Mouse (Mus musculus) adrenal gland, postnatal 14 days (tissue): ENCODE data around the gene Asb6. TPM values are rescaled to one million over a fixed set of nuclear protein-coding genes. Genes with fewer than 3 reads are reported as not detected.
A peak's percentile ranks its signal among the peaks of the same experiment; 100 is the strongest.

Experiments
- DNase-seq: peaks from one replicate; pipeline ENCODE4 v3.0.0; 2021; ENCODE audit warnings: mixed read lengths
- long read RNA-seq, 2 experiments: library from polyadenylated mRNA; stranded (forward); transcript quantifications; one replicate each; pipeline ENCODE4 v2.0.0; 2021
- total RNA-seq: library from RNA; stranded (reverse); gene quantifications from 2 replicates; pipeline ENCODE4 v1.2.3, GENCODE M21; 2021

The Asb6 gene
- total RNA-seq = 22.3 and 25.8 TPM in 2 replicates
- long read RNA-seq, experiment 1, full-length matches to known transcripts = 38 of 52 reads
- long read RNA-seq, experiment 1, partial matches to known transcripts = 6 of 52 reads
- long read RNA-seq, experiment 1, other reads (novel, unspliced or antisense) = 8 of 52 reads
- long read RNA-seq, experiment 2, full-length matches to known transcripts = 31 of 42 reads
- long read RNA-seq, experiment 2, partial matches to known transcripts = 5 of 42 reads
- long read RNA-seq, experiment 2, other reads (novel, unspliced or antisense) = 6 of 42 reads

DNA sequence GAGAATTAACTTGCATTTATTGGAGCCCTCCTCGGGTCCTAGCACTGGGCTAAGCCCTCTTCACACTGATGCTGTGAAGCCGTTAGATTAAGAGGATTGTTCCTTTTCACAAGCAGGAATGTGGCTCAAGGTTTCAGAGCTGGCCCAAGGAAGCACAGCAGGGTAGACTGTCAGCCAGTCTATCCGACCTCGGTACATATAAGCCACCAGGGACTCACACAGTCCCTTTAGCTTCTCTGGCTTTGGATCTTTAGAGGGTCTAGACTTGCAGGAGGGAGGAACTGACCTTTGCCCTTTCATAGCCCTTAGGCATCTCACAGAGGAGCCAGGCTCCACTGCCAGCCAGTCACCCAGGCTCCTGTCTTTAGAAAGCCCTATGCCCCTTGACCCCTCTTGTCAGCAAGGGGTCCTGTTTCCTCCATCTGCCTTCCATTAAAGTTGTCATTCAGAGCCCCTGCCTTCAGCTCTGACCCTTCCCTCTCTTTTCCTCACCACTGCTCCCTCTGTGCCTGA is at the start of gene Asb6:
Gene Asb6, minus strand, starts transcription at position 51 of the 513 bp plus-strand sequence.
- DNase-seq = no peak

DNA sequence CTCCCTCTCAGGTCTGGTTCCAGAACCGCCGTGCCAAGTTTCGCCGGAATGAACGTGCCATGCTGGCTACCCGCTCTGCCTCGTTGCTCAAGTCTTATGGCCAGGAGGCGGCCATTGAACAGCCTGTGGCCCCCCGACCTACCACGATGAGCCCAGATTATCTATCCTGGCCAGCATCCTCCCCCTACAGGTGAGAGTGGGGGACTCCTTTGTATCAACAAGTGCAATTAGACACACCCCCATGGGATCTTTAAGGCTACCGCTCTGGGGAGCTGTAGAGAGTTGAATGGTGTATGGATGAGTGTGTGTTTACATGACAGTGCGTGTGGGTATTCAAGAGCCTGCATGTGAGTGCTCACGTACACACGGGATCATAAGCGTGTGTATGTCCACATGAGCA is 49.3 kb upstream of the Asb6 start:
- no peak for DNase-seq

DNA sequence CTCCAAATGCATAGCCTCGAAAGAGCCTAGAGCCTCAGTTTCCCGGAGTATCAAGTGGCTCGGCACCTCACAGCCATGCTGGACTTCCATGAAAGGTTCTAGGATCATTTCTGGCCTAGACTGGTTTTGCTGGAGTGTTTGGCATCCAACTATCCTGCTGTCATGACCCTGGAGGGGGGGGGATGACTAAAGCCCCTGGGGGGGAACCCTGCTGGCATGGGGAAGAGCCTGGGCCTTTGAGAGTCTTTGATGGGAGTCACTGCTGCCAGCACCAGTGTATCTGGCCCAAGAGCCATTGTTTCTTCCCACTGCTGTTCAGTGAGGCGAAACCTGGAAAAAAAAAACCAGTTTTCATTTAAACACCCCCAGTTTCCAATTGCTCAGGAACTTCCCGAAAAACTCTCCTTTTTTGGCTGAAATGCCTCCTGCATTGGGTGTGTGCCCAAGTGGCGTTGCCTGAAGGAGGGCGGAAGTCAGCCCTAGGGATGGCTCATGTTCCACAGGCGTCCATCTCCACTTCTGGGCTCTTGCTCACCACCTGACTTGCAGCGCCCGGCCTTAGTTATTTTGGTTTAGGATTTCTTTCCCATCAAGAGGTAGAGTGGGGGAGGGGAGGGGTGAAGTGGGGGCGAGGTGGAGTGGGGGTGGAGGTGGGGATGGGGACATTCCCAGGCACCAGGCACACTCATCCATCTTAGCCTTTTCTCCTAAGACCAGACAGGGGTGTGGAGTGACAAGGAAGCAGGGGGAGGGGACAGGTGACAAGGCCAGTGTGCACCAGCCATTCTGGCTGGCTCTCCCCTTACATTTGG is 45.7 kb upstream of the Asb6 start:
- no peak for DNase-seq

DNA sequence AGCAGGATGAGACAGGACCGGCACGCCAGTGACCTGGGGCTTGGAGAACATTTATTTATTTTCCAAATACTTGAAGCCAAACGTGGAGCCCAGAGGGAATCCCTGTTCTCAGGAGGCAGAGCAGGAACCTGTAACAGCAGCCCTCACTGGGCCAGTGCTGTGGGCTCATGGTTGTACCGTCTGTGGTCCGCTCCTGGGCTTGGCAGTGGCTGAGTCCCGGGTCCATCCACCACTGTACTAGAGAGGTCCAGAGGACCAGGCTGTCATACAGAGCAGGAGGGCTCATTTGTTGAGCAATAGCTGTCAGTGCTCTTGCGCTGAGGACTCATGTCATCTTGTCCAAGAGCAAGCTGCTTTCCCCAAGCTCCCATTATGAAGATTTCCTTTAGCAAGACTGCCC is 45.0 kb upstream of the Asb6 start:
- DNase-seq = no peak

DNA sequence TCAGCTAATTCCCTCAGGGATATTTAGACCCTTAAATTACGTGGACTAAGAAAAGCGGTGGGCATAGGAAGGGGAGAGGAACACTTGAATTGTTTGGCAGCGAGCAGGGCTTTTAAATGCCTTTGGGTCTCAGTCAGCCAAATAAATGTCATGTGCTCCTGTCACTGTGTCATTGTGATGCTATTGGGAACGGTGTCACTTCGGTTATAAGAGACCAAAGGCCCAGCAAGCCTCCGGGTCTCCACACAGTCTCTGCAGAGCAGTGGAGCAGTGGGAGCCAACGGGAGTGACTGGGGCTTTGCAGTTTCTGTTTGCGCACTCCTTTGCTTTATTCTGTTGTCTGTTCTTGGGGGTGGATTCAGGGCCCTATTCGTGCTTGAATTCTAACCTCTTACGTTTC is 44.3 kb upstream of the Asb6 start:
- no peak for DNase-seq

DNA sequence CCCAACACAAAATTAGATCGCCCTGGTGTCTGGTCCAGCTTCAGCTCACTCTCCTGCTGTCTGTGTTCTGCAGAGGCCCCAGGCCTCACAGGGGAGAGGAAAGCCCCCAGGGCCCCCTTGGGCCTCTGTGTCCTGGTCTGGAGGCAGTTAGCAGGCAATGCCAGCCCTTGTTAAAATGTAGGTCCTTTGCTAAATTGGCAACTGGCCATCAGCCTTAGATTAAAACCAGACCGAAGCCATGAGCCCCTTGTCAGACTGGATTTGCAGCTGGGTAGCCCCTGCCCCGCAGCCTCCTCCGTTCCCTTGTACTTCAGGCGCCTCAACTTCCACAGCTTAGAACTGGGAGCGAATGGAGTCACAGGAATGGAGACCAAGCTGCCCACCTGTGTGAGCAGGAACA is 42.5 kb upstream of the Asb6 start:
- DNase-seq = no peak

DNA sequence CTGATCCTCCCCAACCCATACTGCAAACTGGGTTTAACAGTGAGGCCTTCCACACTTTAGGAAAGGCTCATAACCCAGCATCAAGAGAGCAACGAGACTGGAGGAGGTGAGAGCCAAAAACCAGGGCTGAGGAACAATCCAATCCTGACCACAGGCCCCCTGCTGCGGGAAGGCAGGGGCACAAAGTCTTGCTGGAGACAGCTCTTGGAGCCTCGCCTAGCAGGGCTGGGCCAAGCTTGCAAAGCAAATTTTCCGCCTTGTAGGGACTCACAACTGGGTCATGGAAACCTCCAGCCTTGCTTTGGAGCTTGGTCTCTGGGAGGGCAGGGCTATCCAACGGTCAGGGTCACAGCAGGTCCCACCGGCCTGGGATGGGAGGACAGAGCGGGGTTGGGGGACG is 40.7 kb upstream of the Asb6 start:
- DNase-seq = no peak

DNA sequence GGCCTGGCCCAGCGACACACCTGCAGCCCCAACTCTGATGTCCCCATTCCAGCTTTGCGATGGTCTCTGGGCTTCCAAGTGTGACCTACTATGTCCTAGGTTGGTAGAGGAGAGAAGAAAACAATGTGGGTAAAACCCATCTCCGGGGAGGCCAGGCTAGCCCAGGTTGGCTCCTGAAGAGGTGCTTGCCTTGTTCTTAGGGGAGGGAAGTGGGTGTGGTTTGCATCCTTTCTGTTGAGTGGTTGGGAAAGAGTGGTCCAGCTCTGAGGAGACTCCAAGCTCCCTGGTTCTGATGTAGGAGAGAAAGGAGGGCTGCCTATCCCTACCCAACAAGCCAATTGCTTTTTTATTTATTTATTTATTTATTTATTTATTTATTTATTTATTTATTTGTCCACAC is 35.3 kb upstream of the Asb6 start:
- DNase-seq = no peak

DNA sequence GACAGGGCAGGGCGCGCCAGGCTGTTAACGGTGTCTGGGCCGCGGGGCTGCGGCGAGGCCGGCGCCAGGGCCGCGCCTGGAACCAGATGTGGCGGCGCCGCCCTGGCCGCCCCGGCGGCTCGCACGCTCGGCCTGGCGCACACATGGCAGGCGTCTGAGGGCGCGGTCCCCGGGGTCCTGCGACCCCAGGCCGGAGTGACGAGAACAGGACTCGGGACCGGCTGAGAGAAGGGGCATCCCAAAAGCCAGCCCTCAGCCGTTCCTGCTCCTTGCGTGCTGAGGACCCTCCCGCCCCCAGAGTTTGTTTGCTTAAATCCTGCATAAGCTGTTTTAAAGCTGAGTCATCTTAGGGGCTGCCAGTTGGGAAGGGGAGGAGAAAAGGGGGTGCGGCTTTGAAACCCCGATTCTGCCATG is 34.8 kb upstream of the Asb6 start:
- peak; percentile 16 for DNase-seq

DNA sequence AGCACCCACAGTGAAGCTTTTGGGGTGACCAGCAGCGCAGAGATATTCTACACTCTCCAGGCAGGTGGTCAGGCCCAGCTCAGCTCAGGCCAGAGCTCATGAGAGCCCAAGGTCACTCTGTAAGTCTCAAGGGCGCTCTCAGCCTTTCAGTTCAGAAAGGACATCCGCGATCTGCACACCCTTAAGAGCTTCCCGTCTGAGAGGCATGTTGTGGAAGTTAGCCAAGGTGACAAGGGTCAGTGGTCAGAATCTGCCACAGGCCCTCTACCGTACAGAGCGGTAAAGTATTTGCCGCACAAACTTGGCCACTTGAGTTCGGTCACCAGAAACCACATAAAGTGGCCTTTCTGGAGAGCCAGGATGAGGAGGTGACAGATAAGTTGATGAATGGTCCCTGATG is 33.4 kb upstream of the Asb6 start:
- peak; percentile 39 for DNase-seq

DNA sequence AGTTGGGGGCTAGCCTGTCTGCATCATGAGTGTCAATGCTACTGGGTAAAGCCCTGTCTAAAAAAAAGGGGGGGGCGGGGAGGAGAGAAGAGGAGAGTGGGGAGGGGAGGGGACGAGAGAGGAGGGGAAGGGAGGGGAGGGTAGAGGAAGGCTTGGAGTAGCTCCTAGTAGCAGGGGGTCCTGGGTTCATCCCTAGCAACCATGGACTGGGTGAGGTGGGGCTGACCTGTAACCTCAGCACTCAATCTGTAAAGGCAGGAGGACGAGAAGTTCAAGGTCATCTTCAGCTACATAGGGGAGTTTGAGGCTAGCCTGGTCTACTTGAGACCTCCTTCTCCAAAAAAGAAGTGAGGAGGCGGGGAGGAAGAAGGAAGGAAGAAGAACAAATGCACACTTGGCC is 31.9 kb upstream of the Asb6 start:
- no peak for DNase-seq

DNA sequence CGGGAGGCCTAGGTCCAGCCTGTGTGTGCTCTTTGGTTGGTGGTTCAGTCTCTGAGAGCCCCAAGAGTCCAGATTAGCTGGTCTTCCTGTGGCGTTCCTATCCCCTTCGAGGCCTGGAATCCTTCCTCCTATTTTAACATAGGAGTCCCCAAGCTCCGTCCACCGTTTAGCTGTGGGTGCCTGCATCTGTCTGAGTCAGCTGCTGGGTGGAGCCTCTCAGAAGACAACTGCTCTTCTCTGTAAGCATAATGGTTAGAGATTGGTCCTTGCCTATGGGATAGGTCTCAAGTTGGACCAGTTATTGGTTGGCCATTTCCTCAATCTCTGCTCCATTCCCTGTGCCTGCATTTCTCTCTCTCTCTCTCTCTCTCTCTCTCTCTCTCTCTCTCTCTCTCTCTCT is 29.6 kb upstream of the Asb6 start:
- no peak for DNase-seq

DNA sequence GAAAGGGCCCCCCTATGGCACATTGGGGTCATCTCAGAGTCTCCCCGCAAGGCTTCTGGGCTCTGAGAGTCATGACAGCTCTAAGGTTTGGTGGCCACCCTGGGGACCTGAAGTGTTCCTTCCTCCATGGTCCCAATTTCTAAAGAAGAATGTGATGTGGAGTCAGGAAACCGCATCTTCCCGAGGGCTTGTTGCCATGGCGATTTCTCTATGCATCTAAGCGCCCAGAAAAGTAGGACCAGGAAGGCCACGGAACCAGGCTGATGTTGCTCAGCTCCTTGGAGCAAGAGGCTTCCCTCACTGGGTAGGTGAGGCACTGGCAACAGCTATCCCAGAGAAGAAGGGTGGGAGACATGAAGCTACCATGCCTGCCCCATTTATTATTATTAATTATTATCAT is 26.9 kb upstream of the Asb6 start:
- no peak for DNase-seq

DNA sequence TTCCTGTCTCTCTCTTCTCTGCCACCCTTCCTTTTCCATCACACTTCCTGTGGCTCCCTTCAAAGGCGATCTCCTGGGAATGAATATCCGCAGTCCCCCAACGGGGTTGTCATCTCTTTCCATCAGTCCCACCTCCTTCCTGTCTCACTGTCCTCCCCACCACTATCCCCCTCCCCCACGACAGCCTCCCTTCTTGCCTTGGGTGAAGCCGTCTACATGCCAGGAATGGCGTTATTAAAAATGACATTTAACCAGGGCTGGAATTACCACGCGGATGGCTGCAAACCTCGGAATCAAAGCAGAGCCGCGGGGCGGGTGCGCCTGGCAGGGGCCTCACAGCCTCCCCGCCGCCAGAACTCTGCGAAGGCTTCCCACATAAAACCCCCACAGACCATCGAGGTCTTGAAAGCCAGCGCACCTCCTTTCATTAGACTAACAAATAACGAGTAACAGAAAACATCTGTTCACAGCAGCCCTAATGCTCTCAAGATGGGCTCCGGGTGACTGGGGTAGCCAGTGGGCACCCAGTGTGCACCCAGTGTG is 22.7 kb upstream of the Asb6 start:
- no peak for DNase-seq

DNA sequence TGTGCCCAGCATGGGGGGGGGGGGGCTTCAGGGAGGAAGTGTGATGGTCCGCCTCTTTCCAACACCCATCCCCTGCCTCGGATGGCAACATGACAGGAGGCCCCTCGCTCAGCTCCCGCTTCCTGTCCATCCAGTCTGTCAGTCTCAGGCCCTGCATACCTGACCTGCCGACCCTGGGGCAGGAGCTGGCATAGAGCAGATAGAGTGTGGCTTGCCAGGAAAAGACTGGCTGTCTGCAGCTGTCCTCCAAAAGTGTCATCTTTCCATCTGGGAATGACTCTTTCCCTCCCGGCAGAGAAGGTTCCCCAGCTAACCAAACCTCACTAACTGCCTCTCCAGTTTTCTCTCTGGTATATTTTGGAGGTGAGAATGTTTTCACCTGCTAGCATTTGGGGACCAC is 20.4 kb upstream of the Asb6 start:
- no peak for DNase-seq

DNA sequence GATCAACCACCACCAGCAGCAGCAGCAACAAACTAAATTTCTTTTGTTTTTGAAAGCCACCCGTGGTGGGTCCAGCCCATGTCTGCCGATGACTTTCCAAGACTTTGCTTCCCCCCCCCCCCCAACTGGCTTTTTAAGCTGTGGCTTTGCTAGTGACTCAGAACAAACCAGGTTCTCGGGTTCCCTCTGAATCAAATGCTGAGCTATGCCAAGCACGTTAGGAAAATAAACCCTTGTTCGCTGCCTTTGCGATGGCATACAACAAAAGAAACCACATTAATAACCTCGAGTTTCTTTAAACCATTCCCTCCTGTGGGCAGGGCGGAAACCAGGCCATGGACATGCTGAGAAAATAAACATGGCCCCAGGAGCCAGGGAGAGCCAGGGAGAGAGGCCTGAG is 18.1 kb upstream of the Asb6 start:
- DNase-seq = no peak

DNA sequence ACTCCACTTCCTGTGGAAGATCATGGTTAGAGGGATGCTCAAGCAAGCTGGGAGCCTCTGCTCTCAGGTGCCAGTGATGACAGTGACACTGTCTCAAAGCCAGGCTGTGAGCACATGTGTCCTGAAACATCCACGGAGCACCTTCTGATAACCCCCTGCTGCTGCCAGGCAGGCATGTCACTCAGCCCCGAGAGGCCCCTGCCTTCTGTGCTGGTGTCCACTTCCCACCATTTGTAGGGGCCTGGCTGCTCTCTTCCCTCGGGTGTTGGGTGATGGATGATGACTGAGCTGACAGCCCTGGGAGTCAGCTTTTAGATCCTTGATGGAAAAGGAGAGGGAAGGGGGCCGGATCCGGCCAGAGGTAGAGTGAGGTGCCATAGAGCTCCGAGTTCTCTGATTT is 16.6 kb upstream of the Asb6 start:
- no peak for DNase-seq

DNA sequence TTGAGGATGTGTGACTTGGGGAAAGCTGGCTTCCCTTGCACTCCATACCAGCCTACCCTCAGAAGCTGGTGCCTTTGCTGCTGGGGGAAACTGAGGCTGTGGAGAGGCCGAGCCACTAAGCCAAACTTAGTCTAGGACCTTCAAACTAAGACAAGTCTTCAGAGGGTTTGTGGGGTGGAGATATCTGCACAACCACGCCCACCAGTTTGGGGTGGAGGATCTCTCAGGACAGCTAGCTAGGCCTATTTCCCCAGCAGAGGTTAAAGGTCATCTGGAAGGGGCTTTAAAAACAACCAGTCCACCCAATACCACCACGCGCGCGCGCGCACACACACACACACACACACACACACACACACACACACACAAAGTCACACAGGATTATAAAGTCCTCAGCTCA is 16.1 kb upstream of the Asb6 start:
- no peak for DNase-seq

DNA sequence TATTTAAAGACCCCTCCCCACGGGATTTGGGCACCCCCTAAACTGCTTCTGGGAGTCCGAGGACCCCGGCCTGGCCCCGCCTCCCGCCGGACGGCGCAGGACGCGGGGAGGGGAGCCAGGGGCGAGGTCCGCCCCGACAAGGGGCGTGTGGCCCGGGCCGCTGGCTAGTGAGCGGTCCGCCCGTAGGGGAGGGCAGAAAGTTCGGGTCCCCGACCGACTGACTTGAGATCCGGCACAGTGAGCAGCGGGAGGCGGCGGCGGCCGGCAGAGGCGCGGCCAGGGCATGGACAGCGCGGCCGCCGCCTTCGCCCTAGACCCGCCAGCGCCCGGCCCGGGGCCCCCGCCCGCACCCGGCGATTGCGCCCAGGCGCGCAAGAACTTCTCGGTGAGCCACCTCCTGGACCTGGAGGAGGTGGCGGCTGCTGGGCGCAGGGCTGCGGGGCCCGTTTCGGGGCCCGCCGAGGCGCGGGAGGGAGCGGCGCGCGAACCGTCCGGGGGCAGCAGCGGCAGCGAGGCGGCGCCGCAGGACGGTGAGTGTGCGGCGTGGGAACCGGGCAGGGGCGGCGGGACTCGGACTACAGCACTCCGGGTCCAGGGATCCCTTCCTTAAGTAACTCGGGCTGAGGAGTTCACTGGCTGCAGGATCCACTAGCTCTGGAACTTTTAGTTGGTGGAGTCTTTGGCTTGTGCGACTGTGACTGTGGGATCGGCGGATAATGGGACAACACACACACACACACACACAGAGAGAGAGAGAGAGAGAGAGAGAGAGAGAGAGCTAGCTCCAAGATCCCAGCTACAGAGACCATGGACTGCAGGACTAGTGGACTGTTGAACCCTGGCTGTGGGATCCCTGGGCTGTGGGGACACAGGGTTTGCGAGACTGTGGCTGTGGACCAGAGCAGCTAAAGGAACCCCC is 15.3 kb upstream of the Asb6 start:
- peak; percentile 52 for DNase-seq

DNA sequence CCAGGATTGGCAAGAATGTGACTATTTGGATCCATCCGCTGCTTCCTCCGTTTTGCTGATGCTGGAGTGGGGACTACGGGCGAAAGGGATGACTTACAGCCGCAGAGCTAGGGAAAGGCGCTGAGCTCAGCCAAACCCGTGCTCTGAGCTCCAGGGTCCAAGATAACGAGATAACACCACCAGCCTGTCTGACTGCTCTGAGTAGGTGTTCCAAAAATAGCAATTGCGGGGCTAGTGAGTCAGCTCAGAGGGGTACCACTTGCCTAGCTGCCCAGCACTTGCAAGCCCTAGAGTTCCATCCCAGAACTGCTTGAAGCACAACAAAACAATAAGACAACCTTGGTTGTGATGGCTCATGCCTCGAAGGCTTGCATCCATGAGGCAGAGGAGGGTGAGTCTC is 12.5 kb upstream of the Asb6 start:
- no peak for DNase-seq

DNA sequence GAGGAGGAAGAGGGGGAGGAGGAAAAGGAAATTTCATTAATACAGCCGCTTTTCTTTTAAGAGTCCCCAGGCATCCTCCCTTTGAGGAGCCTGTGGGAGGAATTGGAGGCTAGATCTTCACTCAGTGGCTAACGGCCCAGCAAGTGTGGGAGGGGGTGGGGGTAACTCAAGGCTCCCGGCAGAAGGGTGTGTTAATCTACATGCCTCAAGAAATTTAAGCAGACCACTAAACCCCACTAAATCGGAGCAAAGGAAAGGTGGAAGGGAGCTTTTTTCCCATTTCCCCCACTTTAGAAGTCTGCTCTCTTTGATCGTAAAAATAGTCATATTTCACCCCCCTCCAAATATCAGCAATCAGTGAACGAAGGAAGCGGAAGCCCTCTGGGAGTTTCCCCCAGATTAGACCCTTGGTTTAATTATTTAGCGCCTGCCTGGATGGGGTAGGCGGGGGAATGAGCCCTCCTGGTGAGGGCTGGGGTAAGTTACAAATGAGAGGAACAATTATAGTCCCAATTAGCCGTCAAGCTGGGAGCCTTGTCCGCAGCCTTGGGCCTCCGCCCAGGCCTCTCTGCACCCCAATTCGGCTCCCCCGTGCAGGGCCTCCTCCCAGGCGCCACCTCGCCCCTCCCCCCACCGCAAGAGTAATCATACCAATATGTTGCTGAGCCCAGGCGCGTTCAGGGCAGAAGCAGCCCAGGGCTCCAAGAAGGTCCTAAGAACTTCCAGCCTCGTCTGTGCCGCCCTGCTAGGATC is 6.3 kb upstream of the Asb6 start:
- DNase-seq = no peak
